Mouse (Mus musculus) forebrain, embryonic 14.5 days (tissue): Measurements from ENCODE around the gene Gorasp1. TPM values are rescaled to one million over a fixed set of nuclear protein-coding genes. Genes with fewer than 3 reads are reported as not detected.

ENCODE experiments used
- ATAC-seq: fragments of 200-750 bp; cut with Nextera tagmentation; 2 replicates; pipeline ENCODE4 v1.8.0; 2017; ENCODE audit warnings: mild to moderate bottlenecking, moderate library complexity
- DNase-seq: peaks from one replicate; pipeline ENCODE4 v3.0.0-alpha.2; 2015; ENCODE audit warnings: low spot score
- H3K27ac ChIP-seq: fragments of 300-500 bp; sonication (generic); 2 replicates; pipeline ENCODE4 v1.5.1; 2014; ENCODE audit warnings: low read depth, mild to moderate bottlenecking, control low read depth, low read length, moderate library complexity
- H3K27me3 ChIP-seq: fragments of 300-500 bp; sonication (generic); replicated peaks from 2 replicates; pipeline ENCODE4 v1.6.1; 2014; ENCODE audit warnings: low read length, control low read depth, mixed read lengths; ENCODE audit not compliant: control insufficient read depth, insufficient read depth
- H3K36me3 ChIP-seq: fragments of 300-500 bp; sonication (generic); 2 replicates; pipeline ENCODE4 v1.6.1; 2014; ENCODE audit warnings: low read length, control low read depth; ENCODE audit not compliant: control insufficient read depth, insufficient read depth
- H3K4me1 ChIP-seq: fragments of 300-500 bp; sonication (generic); 2 replicates; pipeline ENCODE4 v1.6.1; 2014; ENCODE audit warnings: antibody characterized with exemption, low read length, control low read depth; ENCODE audit not compliant: control insufficient read depth, insufficient read depth
- H3K4me2 ChIP-seq: fragments of 300-500 bp; sonication (generic); 2 replicates; pipeline ENCODE4 v1.6.1; 2014; ENCODE audit warnings: mild to moderate bottlenecking, control low read depth, low read length
- H3K4me3 ChIP-seq: fragments of 300-500 bp; sonication (generic); 2 replicates; pipeline ENCODE4 v1.5.1; 2014; ENCODE audit warnings: low read depth, low read length, control low read depth
- H3K9ac ChIP-seq: fragments of 300-500 bp; sonication (generic); 2 replicates; pipeline ENCODE4 v1.6.1; 2014; ENCODE audit warnings: mild to moderate bottlenecking, low read length, control low read depth, moderate library complexity
- H3K9me3 ChIP-seq: fragments of 300-500 bp; sonication (generic); replicated peaks from 2 replicates; pipeline ENCODE4 v1.6.1; 2016; ENCODE audit warnings: low read length, control low read depth, mixed read lengths; ENCODE audit not compliant: control insufficient read depth
- WGBS: fragments of 180-500 bp; shearing (Covaris S2); extraction: QIAGEN DNeasy Blood & Tissue Kit; methylation state at CpG from one replicate; pipeline ENCODE4 v1.1.7; 2014; 5-methylcytosine and 5-hydroxymethylcytosine counted together
- polyA plus RNA-seq: library from polyadenylated mRNA; unstranded; fragments of >200 nt; fragmentation: Nextera tagmentation; extraction: Ambion mirVana; gene quantifications from 2 replicates; pipeline ENCODE4 v1.2.1, GENCODE M21; 2014

Gene Gorasp1
- polyA plus RNA-seq, 1 experiment from 2014 or later, result 23.7 TPM

DNA sequence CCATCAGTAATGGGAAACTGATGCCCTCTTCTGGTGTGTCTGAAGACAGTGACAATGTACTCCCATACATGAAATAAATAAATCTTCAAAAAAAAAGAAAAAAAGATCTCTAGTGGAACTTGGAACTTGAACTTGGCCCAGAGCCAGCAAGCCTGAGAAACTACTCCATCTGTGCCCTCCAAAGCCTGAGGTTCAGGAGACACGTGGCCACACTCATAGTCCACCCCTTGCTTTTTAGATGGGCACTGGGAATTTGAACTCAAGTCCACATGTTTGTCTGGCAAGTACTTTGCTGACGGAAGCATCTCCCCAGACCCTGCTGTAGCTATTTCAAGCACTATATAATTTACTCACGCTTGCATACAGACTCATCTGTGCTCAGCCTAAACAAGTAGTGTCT is 27.8 kb upstream of the Gorasp1 start:
- no peaks in the 10 kb centered on the region for H3K27me3 ChIP-seq
- WGBS, result 66% methylated on average over 3 of the region's 3 CpGs
- no peak for ATAC-seq

DNA sequence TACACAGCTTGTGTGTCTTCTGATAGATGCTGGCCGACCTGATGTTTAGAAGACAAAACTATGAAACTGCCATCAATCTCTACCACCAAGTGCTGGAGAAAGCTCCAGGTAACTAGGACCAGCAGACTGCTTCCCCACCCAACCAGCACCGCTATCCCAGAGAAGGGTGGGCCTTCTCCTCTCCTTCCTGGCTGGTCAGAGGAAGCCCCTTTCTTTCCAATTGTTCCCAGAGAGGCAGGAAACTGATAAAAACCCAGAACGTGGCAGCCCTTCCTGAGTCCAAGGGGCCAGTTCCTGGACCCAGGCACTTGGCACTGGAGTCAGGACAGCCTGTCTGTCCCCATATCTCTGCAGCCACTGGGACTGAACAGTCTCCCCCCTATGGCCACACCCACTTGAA is 26.8 kb upstream of the Gorasp1 start:
- Histone ChIP-seq H3K4me3 (no peak overlapping the region), H3K36me3 (no peaks in the 10 kb centered on the region), H3K27me3 (no peaks in the 10 kb centered on the region), H3K4me1 (no peaks in the 10 kb centered on the region), H3K9me3 (no peaks in the 10 kb centered on the region), H3K9ac (no peak overlapping the region), H3K27ac (no peak overlapping the region), H3K4me2 (no peak overlapping the region)
- DNase-seq (no peak), ATAC-seq (no peak)
- WGBS, result 91% methylated on average over 3 of the region's 3 CpGs

More for the DNA sequence above, 27.8 kb upstream of the Gorasp1 start:
- no peak for DNase-seq
- Histone ChIP-seq H3K27ac (no peak overlapping the region), H3K9me3 (no peaks in the 10 kb centered on the region), H3K9ac (no peak overlapping the region), H3K4me2 (no peak overlapping the region), H3K4me3 (no peak overlapping the region), H3K4me1 (no peaks in the 10 kb centered on the region; the same call in 1 of the 2 replicates), H3K36me3 (no peaks in the 10 kb centered on the region)

DNA sequence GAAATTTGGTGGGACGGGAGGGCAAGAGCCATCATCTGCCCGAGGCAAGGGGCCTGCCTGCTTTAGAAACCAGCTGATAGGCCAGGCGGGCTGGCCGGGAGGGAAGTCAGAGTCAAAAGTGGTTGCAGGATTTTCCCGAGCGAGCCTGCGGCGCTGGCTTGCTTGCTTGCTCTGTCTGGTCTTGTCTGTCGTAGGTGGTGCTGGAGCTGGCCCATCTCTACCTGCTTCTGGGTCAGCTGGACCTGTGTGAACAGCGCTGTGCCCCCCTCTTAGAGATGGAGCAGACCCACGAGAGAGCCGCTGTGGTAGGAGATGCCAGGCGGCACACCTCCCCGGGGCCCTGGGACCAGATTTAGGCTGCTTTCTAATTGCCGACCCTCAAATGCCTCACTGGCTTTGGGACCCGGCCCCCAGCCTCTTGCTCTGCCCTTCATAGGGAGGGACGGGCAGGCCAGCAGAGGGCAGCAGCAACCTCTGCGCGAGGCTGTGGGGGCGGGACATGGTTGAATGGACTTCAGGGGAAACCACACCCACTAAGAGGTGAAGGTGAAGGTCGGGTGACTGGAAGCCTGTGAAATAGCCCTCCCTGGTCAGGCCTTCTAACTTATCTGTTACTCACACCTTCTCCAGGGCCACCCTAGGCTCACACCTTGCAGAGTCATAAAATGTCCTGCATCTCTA is 25.8 kb upstream of the Gorasp1 start:
- Histone ChIP-seq H3K9ac (no peak overlapping the region), H3K36me3 (no peaks in the 10 kb centered on the region), H3K27me3 (no peaks in the 10 kb centered on the region), H3K4me2 (0 out of 2 replicates have a peak overlapping the region, but pooled peaks have one; percentile 9), H3K4me1 (no peaks in the 10 kb centered on the region), H3K4me3 (no peak overlapping the region), H3K27ac (no peak overlapping the region), H3K9me3 (no peaks in the 10 kb centered on the region)
- WGBS, result 10% methylated on average over 21 of the region's 21 CpGs
- ATAC-seq (peak; percentile 61; the same call in 1 of the 2 replicates), DNase-seq (peak; percentile 59)

DNA sequence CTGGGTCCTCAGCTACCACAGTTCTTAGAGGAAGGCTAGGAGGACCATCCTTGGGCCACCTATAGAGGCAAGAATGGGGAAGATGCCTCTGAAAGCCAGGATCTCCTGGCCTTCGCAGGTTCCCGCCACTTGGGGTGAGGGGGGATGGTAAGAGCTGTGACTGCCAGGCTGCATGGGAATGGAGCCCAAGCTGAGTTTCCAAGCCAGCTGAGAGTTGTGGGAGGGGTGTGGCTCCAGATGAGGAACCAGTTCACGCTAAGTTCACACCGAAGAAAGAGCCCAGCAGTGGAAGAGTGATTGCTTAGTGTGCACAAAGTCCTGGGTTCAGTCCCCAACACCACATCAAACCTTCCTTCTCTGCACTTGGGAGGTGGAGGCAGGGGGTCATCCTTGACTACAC is 24.9 kb upstream of the Gorasp1 start:
- Histone ChIP-seq H3K27ac (no peak overlapping the region), H3K4me3 (no peak overlapping the region), H3K9ac (no peak overlapping the region), H3K4me1 (no peaks in the 10 kb centered on the region), H3K4me2 (no peak overlapping the region), H3K9me3 (no peaks in the 10 kb centered on the region), H3K27me3 (no peaks in the 10 kb centered on the region), H3K36me3 (no peaks in the 10 kb centered on the region)
- 82% methylated on average over 4 of the region's 4 CpGs for WGBS
- no peak for DNase-seq
- ATAC-seq, result no peak

DNA sequence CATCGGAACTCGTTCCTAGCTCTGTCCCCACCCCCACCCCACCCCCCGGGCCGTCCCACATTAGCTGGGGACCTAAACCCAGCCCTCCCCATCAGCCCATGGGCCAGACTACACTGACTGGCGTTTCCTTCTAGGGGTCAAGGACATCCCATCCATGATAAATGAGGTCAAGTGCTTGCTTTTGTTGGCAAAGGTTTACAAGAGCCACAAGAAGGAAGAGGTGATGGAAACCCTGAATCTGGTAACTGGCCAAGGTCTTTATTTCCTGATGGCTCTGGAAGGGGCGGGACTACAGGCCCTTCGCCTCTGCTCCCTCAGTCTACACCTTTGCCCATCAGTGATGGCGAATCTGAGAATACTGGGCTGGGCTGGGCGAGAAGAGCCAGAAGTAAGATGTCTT is 21.5 kb upstream of the Gorasp1 start:
- DNase-seq (no peak), ATAC-seq (no peak)
- Histone ChIP-seq H3K27me3 (no peaks in the 10 kb centered on the region), H3K4me1 (no peaks in the 10 kb centered on the region), H3K4me3 (no peak overlapping the region), H3K27ac (no peak overlapping the region), H3K36me3 (no peaks in the 10 kb centered on the region), H3K9ac (no peak overlapping the region), H3K9me3 (no peaks in the 10 kb centered on the region), H3K4me2 (no peak overlapping the region)
- WGBS, result 85% methylated on average over 9 of the region's 9 CpGs

DNA sequence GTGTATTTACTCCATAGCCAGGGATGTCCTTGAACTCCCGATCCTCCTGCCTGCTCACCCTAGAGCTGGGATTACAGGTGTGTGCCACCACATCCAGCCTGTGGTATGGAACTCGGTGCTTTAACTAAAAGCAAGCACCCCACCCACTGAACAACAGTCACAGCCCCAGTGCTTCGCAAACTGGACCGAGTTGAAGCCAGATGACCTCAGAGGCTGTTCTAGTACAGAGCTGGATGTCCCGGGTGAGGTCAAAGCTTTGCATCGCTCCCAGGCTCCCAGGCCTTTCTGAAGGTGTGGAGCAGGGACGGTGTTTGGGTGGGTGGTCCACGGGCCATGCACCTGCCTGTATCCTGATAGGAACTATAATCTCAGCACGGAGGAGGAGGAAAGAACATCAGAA is 14.0 kb upstream of the Gorasp1 start:
- Histone ChIP-seq H3K27me3 (no peaks in the 10 kb centered on the region), H3K9me3 (no peaks in the 10 kb centered on the region), H3K9ac (no peak overlapping the region), H3K4me3 (no peak overlapping the region), H3K36me3 (no peaks in the 10 kb centered on the region), H3K27ac (no peak overlapping the region), H3K4me1 (no peaks in the 10 kb centered on the region), H3K4me2 (no peak overlapping the region)
- ATAC-seq (no peak), DNase-seq (no peak)
- 89% methylated on average over 9 of the region's 9 CpGs for WGBS

DNA sequence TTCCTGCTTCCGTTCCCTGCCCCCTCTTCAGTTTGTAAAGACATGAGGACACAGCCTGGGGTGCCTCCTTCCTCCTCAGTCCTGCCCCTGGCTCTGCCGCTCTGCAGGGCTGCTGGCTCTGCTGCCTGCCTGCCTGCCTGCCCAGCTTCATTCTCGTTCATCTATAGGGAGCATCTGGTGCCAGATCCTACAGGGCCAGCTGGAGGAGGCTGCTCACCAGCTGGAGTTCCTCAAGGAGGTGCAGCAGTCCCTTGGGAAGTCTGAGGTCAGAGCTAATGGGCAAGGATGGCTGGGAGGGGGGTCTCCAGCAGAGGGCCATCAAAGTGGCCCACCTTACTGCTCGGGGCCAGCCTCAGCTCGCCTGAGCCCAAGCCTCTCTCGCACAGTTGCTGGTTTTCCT is 13.1 kb upstream of the Gorasp1 start:
- WGBS, result 53% methylated on average over 6 of the region's 6 CpGs
- no peaks in the 10 kb centered on the region for H3K9me3 ChIP-seq
- H3K9ac ChIP-seq, result no peak overlapping the region
- H3K27me3 ChIP-seq, result no peaks in the 10 kb centered on the region
- peak; percentile 62 for ATAC-seq
- peak; percentile 38 for DNase-seq
- H3K4me2 ChIP-seq, result no peak overlapping the region
- H3K36me3 ChIP-seq, result no peaks in the 10 kb centered on the region
- H3K4me1 ChIP-seq, result no peaks in the 10 kb centered on the region
- H3K27ac ChIP-seq, result no peak overlapping the region
- H3K4me3 ChIP-seq, result no peak overlapping the region

DNA sequence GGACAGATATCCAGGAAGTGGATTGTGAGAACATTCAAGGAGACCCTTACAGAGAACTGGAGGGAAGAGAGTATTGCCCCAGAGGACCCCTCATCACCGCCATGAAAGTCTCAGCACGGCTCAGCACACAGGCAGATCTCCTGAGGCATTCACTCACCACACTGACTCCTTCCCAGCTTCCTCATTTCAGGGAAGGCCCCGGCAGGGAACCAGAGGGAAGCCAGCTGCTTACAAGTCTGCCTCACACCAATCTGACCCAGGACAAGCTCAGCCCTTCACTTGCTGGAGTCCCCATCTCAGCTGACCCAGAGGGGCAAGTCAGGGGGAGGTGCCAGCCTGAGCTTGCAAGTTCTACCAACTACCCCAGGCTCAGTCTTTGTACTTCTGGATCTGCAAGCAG is 11.4 kb upstream of the Gorasp1 start:
- Histone ChIP-seq H3K36me3 (no peaks in the 10 kb centered on the region), H3K27me3 (no peaks in the 10 kb centered on the region), H3K27ac (no peak overlapping the region), H3K9ac (no peak overlapping the region), H3K4me3 (no peak overlapping the region), H3K4me1 (no peaks in the 10 kb centered on the region), H3K9me3 (no peaks in the 10 kb centered on the region), H3K4me2 (no peak overlapping the region)
- 45% methylated on average over 3 of the region's 3 CpGs for WGBS
- no peak for ATAC-seq
- no peak for DNase-seq

DNA sequence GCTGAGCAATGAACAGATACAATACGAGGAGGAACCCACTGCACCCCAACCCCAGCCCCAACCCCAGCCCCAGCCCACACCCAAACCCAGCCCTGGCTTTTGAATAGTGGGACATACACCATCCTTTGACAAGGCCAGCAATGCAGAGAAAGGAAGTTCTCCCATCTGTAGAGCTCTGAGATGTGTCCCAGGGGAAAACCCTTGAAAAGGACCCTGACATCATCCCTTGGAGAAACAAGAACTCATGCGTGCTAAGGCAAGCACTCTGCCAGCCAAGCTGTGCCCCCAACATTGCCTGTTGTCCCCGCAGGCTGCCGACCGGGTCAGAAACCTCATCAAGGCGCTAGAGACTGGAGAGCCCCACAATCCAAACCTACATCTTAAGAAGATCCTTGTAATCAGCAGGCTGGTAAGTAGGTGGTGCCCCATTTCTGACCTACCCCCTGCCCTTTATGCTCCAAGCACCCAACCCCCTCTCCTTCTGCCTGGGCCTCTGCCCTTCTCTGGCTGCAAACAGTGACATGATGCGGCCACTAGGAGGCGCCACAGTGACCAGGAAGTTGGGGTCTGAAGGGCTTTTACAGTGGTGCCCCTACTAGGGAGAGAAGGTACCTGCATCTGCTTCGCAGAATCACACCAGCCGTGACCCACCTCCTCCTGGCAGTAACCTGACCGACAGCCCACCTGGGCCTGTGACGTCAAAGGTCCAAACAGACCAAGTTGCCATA is 8.0 kb upstream of the Gorasp1 start:
- Histone ChIP-seq H3K9me3 (no peaks in the 10 kb centered on the region), H3K36me3 (no peaks in the 10 kb centered on the region), H3K4me1 (no peaks in the 10 kb centered on the region), H3K4me3 (no peak overlapping the region), H3K9ac (no peak overlapping the region), H3K4me2 (no peak overlapping the region), H3K27ac (no peak overlapping the region), H3K27me3 (no peaks in the 10 kb centered on the region)
- DNase-seq (no peak), ATAC-seq (no peak)
- 75% methylated on average over 12 of the region's 12 CpGs for WGBS
